Mouse (Mus musculus) intestine, embryonic 16.5 days (tissue): ENCODE results near the gene Gnai3. TPM values are rescaled to one million over a fixed set of nuclear protein-coding genes. Genes with fewer than 3 reads are reported as not detected.
A peak's percentile ranks its signal among the peaks of the same experiment; 100 is the strongest.

Source experiments
- ATAC-seq: fragments of 200-750 bp; cut with Nextera tagmentation; 2 replicates; pipeline ENCODE4 v1.8.0; 2017; ENCODE audit warnings: moderate TSS enrichment, moderate library complexity
- H3K27ac ChIP-seq: fragments of 300-500 bp; sonication (generic); 2 replicates; pipeline ENCODE4 v1.5.1; 2014; ENCODE audit warnings: mild to moderate bottlenecking, low read length
- H3K27me3 ChIP-seq: fragments of 300-500 bp; sonication (generic); replicated peaks from 2 replicates; pipeline ENCODE4 v1.6.1; 2014; ENCODE audit warnings: low read length, control low read depth, mixed read lengths; ENCODE audit not compliant: control insufficient read depth, insufficient read depth
- H3K36me3 ChIP-seq: fragments of 300-500 bp; sonication (generic); 2 replicates; pipeline ENCODE4 v1.6.1; 2014; ENCODE audit warnings: low read length, control low read depth; ENCODE audit not compliant: control insufficient read depth, insufficient read depth
- H3K4me1 ChIP-seq: fragments of 300-500 bp; sonication (generic); 2 replicates; pipeline ENCODE4 v1.6.1; 2014; ENCODE audit warnings: low read length, control low read depth, mixed read lengths; ENCODE audit not compliant: control insufficient read depth, insufficient read depth
- H3K4me2 ChIP-seq: fragments of 300-500 bp; sonication (generic); 2 replicates; pipeline ENCODE4 v1.6.1; 2014; ENCODE audit warnings: low read depth, low read length, control low read depth
- H3K4me3 ChIP-seq: fragments of 300-500 bp; sonication (generic); 2 replicates; pipeline ENCODE4 v1.5.1; 2014; ENCODE audit warnings: mild to moderate bottlenecking, low read length
- H3K9ac ChIP-seq: fragments of 300-500 bp; sonication (generic); 2 replicates; pipeline ENCODE4 v1.6.1; 2014; ENCODE audit warnings: low read depth, low read length
- H3K9me3 ChIP-seq: fragments of 300-500 bp; sonication (generic); 2 replicates; pipeline ENCODE4 v1.6.1; 2016; ENCODE audit warnings: low read length, control low read depth; ENCODE audit not compliant: control insufficient read depth
- WGBS: fragments of 180-500 bp; shearing (Covaris S2); extraction: QIAGEN DNeasy Blood & Tissue Kit; methylation state at CpG from one replicate; pipeline ENCODE4 v1.1.7; 2014; 5-methylcytosine and 5-hydroxymethylcytosine counted together
- polyA plus RNA-seq: library from polyadenylated mRNA; unstranded; fragments of >200 nt; fragmentation: Nextera tagmentation; extraction: Ambion mirVana; gene quantifications from 2 replicates; pipeline ENCODE4 v1.2.1, GENCODE M21; 2015

Gene Gnai3
- polyA plus RNA-seq, 1 experiment from 2014 or later: 170 TPM

DNA sequence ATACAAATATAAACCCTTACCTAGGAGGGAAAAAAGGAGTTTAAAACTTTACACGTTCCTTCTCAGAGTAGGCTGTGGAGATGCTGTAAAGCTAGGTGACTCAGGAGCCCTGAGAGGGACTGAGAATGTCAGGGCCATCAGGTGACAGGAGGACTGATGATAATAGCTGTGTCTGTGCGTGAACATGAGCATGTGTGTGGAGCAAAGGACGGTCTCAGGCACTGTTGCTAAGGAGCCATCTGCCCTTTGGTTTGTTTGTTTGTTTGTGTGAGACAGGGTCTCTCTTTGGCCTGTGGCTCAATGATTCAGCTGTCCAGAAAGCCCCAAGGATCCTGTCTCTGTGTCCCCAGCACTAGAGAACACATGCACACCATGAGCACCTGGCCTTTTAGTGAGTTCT lies 24.8 kb downstream of the Gnai3 start:
- WGBS: 78% methylated on average over 3 of the region's 3 CpGs
- Histone ChIP-seq H3K36me3 (peaks cover 6% of the 10 kb centered on the region; the same call in 1 of the 2 replicates), H3K4me2 (no peak overlapping the region), H3K4me1 (peaks cover 6% of the 10 kb centered on the region; the same call in 1 of the 2 replicates), H3K9ac (no peak overlapping the region), H3K9me3 (no peaks in the 10 kb centered on the region), H3K27ac (no peak overlapping the region), H3K4me3 (no peak overlapping the region), H3K27me3 (no peaks in the 10 kb centered on the region)
- no peak for ATAC-seq

DNA sequence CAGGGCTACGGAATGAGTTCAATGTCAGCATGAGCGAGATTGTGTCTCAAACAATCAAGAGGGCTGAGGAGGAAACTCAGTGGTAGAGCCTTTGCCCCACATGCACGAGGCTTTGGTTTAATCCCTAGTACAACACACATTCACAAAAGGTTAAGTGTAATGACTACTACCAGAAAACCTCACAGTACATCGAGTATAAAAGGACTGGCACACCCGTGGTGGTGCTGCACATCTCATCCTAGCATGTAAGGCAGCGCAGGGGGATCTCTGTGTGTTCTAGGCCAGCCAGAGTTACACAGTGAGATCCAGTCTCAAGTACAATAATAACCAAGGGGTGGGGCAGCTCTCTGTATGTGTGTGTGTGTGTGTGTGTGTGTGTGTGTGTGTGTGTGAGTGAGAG lies 28.5 kb downstream of the Gnai3 start:
- Histone ChIP-seq H3K9me3 (no peaks in the 10 kb centered on the region), H3K9ac (no peak overlapping the region), H3K36me3 (peaks cover 6% of the 10 kb centered on the region; the same call in 1 of the 2 replicates), H3K4me3 (no peak overlapping the region), H3K27me3 (no peaks in the 10 kb centered on the region), H3K27ac (no peak overlapping the region), H3K4me2 (no peak overlapping the region), H3K4me1 (no peaks in the 10 kb centered on the region)
- no peak for ATAC-seq
- WGBS: 91% methylated on average over 6 of the region's 6 CpGs

DNA sequence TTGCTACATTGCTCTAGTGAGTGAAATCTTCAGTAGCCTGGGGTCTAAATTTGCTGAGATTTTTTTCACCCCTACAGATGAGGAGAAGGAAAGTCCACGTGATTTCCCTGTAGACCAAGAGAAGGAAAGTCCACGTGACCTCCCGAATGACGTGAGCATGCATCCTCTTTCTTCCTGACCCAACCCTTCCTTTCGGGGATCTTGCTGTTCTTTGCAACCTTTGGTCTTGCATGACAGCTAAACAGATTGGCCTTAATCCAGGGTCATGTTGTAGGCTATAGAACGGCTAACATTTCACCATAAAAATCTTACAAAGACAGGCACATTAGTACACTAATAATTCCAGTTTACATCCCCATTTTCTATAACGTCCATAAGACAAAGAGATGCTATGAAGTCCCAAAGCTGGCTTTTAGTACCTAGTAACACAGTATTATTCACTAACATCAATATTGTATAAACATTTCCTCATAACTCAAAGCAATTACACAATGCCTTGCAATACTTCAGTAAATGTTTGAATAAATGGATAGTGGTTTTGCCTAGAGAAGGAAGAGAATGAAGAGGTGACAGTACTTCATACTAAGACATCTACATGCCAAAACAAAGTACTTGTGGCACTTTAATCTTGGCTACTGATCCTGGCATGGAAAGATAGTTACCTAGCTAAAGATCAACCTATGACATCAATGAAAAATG lies 32.2 kb downstream of the Gnai3 start:
- H3K27ac ChIP-seq: no peak overlapping the region
- no peak overlapping the region for H3K4me3 ChIP-seq
- WGBS: 77% methylated on average over 7 of the region's 7 CpGs
- 0 out of 2 replicates have a peak, but pooled peaks have one; percentile 20 for ATAC-seq
- H3K9me3 ChIP-seq: no peaks in the 10 kb centered on the region
- no peaks in the 10 kb centered on the region for H3K27me3 ChIP-seq
- no peak overlapping the region for H3K9ac ChIP-seq
- H3K4me2 ChIP-seq: no peak overlapping the region
- H3K36me3 ChIP-seq: peaks cover 13% of the 10 kb centered on the region; the same call in 1 of the 2 replicates
- no peaks in the 10 kb centered on the region for H3K4me1 ChIP-seq

DNA sequence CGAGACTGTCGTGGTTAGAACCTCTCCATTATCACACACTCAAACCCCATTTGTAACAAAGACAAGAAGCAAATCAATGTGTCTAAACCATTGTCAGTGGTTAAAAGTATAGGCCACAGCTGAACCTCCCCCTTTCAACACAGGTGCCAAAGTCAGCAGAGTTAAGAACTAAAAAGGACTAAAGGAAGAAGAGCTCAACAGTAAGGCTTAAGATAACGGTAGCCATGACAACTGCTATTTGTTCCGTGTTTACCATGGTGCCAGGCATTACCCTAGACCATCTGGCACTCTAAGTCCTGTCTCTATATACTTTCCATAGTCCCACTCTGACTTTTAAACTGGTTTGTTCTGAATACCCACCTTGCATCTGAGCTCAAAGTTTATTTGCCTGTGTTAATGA lies 33.3 kb downstream of the Gnai3 start:
- ATAC-seq: peak; percentile 74
- H3K9ac ChIP-seq: no peak overlapping the region
- H3K4me3 ChIP-seq: no peak overlapping the region
- no peaks in the 10 kb centered on the region for H3K9me3 ChIP-seq
- no peak overlapping the region for H3K4me2 ChIP-seq
- no peaks in the 10 kb centered on the region for H3K27me3 ChIP-seq
- peaks cover 10% of the 10 kb centered on the region for H3K36me3 ChIP-seq
- H3K27ac ChIP-seq: peak overlapping the region; percentile 60; the same call in 1 of the 2 replicates
- WGBS: 78% methylated on average over 4 of the region's 4 CpGs
- no peaks in the 10 kb centered on the region for H3K4me1 ChIP-seq

DNA sequence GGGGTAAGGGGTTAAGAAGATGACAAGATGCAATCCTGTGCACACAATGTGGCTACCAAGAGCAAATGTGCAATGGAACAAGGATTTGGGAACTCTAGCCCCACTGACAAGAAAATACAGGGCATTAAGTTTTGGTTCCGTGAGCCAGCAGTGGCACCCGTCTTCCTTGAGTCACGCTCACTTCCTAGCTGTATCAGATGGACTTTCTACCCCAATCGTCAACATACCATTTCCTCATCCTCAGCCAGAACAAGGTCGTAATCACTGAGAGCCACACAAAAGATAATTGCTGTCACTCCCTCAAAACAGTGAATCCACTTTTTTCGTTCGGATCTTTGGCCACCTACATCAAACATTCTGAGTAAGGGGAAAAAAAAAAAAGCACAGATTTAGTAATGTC lies 33.7 kb downstream of the Gnai3 start:
- Histone ChIP-seq H3K9ac (no peak overlapping the region), H3K27me3 (no peaks in the 10 kb centered on the region), H3K36me3 (peaks cover 10% of the 10 kb centered on the region), H3K27ac (peak overlapping the region; percentile 60; the same call in 1 of the 2 replicates), H3K9me3 (no peaks in the 10 kb centered on the region), H3K4me3 (no peak overlapping the region), H3K4me2 (no peak overlapping the region), H3K4me1 (no peaks in the 10 kb centered on the region)
- peak; percentile 88 for ATAC-seq
- 66% methylated on average over 7 of the region's 7 CpGs for WGBS

DNA sequence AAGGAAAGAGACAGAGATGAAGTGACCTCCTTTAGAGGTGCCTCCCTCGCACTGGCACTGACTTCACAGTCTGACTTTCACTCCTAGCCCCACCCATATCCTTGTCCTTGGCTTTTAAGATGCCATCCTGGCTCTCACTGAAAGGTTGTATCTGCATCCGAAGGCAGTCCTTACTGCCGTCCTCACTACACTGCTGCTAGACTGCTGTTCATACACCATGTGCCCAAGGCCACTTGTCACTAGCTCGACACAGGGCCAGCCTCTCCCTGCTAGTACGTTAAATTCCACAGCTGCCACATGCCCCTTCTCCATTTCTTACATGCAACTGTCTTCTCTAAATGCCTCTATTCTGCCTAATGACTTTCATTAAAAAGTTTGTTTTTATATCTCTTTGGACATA lies 34.6 kb downstream of the Gnai3 start:
- Histone ChIP-seq H3K4me2 (no peak overlapping the region), H3K36me3 (peaks cover 10% of the 10 kb centered on the region), H3K27ac (no peak overlapping the region), H3K27me3 (no peaks in the 10 kb centered on the region), H3K4me3 (no peak overlapping the region), H3K9ac (no peak overlapping the region), H3K4me1 (no peaks in the 10 kb centered on the region), H3K9me3 (no peaks in the 10 kb centered on the region)
- WGBS: 81% methylated on average over 5 of the region's 5 CpGs
- no peak for ATAC-seq

DNA sequence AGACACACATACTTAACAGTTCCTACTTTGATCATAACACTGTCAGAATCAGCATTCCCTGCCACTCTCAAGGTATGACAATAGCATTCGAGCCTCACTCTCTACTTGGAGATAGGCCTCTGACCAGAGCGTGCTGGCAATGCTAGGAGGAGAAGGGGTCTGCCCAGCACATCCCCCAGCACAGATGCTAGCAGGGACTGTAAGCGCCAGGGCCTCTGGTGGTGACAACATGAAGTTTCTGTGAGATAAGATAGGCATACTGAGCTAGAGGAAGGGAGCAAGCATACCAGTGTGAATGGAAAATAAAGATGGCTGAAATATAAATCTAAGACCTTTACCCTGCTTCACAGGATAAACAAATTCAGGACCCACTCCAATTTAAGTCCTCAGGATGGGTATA lies 40.7 kb downstream of the Gnai3 start:
- Histone ChIP-seq H3K4me2 (no peak overlapping the region), H3K4me3 (no peak overlapping the region), H3K36me3 (peaks cover 8% of the 10 kb centered on the region; the same call in 1 of the 2 replicates), H3K9me3 (no peaks in the 10 kb centered on the region), H3K27me3 (no peaks in the 10 kb centered on the region), H3K9ac (no peak overlapping the region), H3K27ac (no peak overlapping the region), H3K4me1 (no peaks in the 10 kb centered on the region)
- no peak for ATAC-seq
- 82% methylated on average over 3 of the region's 3 CpGs for WGBS

DNA sequence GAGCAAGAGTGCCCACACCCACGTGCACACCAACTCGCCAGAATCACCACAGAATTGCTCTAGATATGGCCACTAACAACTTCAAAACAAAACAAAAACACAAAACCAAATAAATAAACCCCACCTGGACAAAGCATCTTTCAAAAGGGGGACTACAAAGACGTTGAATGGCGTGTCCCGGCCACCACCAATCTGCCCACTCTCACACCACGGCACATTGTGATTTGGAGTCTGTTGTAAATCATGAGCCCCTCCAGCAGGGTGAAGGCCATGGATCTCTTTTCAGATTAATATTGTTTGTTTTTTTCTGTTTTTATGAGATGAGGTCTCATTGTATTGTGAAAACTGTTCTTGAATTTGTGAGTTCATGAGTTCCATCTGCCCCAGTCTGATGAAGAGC lies 43.9 kb downstream of the Gnai3 start:
- Histone ChIP-seq H3K4me1 (no peaks in the 10 kb centered on the region), H3K4me2 (no peak overlapping the region), H3K36me3 (no peaks in the 10 kb centered on the region), H3K9ac (no peak overlapping the region), H3K4me3 (no peak overlapping the region), H3K9me3 (no peaks in the 10 kb centered on the region), H3K27me3 (no peaks in the 10 kb centered on the region), H3K27ac (no peak overlapping the region)
- WGBS: 80% methylated on average over 6 of the region's 6 CpGs
- ATAC-seq: no peak

DNA sequence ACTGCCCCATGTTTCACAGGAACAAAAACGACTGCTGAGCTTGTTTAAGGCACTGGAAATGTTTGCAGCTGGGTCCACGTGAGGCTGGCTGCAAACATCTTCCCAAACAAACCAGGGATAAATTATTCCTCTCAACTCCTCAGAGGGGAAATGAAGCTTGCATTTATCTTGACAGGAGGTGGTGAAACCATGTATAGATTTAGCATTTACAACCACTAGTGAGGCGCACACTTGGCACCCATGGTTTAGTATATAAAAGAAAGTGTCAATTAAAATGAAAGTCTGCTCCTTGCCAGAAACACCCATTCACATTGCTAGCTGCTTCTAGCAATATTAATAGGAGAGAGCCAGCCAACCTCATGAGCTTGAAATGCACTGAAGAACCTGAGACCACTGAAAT lies 44.4 kb downstream of the Gnai3 start:
- no peak for ATAC-seq
- no peak overlapping the region for H3K4me2 ChIP-seq
- 43% methylated on average over 3 of the region's 3 CpGs for WGBS

DNA sequence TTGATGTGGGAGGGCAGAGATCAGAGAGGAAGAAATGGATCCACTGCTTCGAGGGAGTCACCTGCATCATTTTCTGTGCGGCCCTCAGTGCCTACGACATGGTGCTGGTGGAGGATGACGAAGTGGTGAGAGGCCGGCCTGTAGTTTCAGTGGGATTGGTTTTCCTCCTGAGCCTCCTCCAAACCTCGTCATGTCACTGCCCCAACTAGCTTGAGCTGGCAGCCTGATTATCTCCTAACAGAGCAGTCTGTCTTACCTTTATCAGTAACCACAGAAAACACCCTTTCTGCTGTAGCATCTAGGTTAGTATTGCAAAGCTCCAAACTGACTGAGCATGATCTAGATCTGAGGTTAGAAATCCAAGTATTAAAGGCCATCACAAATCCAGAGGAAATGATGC lies 47.6 kb downstream of the Gnai3 start:
- no peaks in the 10 kb centered on the region for H3K27me3 ChIP-seq
- no peak overlapping the region for H3K27ac ChIP-seq
- 77% methylated on average over 6 of the region's 6 CpGs for WGBS
- H3K9me3 ChIP-seq: no peaks in the 10 kb centered on the region
- H3K4me2 ChIP-seq: no peak overlapping the region
- peak; percentile 58 for ATAC-seq
- no peak overlapping the region for H3K9ac ChIP-seq
- H3K4me1 ChIP-seq: no peaks in the 10 kb centered on the region
- H3K4me3 ChIP-seq: no peak overlapping the region
- no peaks in the 10 kb centered on the region for H3K36me3 ChIP-seq

More for the DNA sequence above, 44.4 kb downstream of the Gnai3 start:
- H3K36me3 ChIP-seq: no peaks in the 10 kb centered on the region
- H3K27me3 ChIP-seq: no peaks in the 10 kb centered on the region
- no peaks in the 10 kb centered on the region for H3K9me3 ChIP-seq
- H3K4me3 ChIP-seq: no peak overlapping the region
- H3K9ac ChIP-seq: no peak overlapping the region
- H3K27ac ChIP-seq: no peak overlapping the region
- H3K4me1 ChIP-seq: no peaks in the 10 kb centered on the region
